Mouse (Mus musculus): ENCODE measurements at regions not wholly inside any gene's neighbourhood (a gene's known extent, or its start where the extent isn't known, plus 50 kb on each side); places are given as distances from the start of the nearest gene placed in this dataset.

GRCm38 (mm10) chr5:33512253-33512884 lies 78.6 kb upstream of the Nkx1-1 start:
- TF ChIP-seq CTCF (IDR thresholded peaks at IDR 0.05; ENCODE audit: extremely low read depth, insufficient read depth, low read length), result no peak
- TF ChIP-seq POLR2A (IDR thresholded peaks at IDR 0.05; ENCODE audit: extremely low read depth, insufficient read depth, low read length), result no peak
